Mouse (Mus musculus) heart, embryonic 13.5 days (tissue): ENCODE measurements around the gene H2-Q7. TPM values are rescaled to one million over a fixed set of nuclear protein-coding genes. Genes with fewer than 3 reads are reported as not detected.
"Not testable (repeated sequence)": the region's sequence is repeated elsewhere in the genome, so short reads cannot be mapped to it uniquely, and the experiment has no call there.

ENCODE experiments used
- ATAC-seq: fragments of 200-750 bp; cut with Nextera tagmentation; 2 replicates; pipeline ENCODE4 v1.8.0; 2017; ENCODE audit warnings: moderate TSS enrichment; ENCODE audit not compliant: insufficient number of reproducible peaks, low FRiP score, low TSS enrichment; ENCODE audit errors: extremely low read depth
- H3K27ac ChIP-seq: fragments of 300-500 bp; sonication (generic); replicated peaks from 2 replicates; pipeline ENCODE4 v1.5.1; 2015; ENCODE audit warnings: moderate library complexity, mild to moderate bottlenecking, inconsistent platforms
- H3K27me3 ChIP-seq: fragments of 300-500 bp; sonication (generic); replicated peaks from 2 replicates; pipeline ENCODE4 v1.6.1; 2015; ENCODE audit warnings: mild to moderate bottlenecking, inconsistent platforms
- H3K36me3 ChIP-seq: fragments of 300-500 bp; sonication (generic); 2 replicates; pipeline ENCODE4 v1.6.1; 2015; ENCODE audit warnings: mild to moderate bottlenecking, inconsistent platforms
- H3K4me1 ChIP-seq: fragments of 300-500 bp; sonication (generic); 2 replicates; pipeline ENCODE4 v1.6.1; 2015; ENCODE audit warnings: inconsistent platforms
- H3K4me2 ChIP-seq: fragments of 300-500 bp; sonication (generic); 2 replicates; pipeline ENCODE4 v1.6.1; 2015; ENCODE audit warnings: inconsistent platforms, mild to moderate bottlenecking, moderate library complexity
- H3K4me3 ChIP-seq: fragments of 300-500 bp; sonication (generic); 2 replicates; pipeline ENCODE4 v1.5.1; 2015; ENCODE audit warnings: moderate library complexity, mild to moderate bottlenecking, inconsistent platforms
- H3K9ac ChIP-seq: fragments of 300-500 bp; sonication (generic); 2 replicates; pipeline ENCODE4 v1.6.1; 2015; ENCODE audit warnings: inconsistent platforms, mild to moderate bottlenecking, moderate library complexity
- H3K9me3 ChIP-seq: fragments of 300-500 bp; sonication (generic); 2 replicates; pipeline ENCODE4 v1.6.1; 2016; ENCODE audit warnings: inconsistent platforms
- WGBS: fragments of 180-500 bp; shearing (Covaris S2); methylation state at CpG from one replicate; pipeline ENCODE4 v1.1.7; 2015; ENCODE audit warnings: mixed read lengths; 5-methylcytosine and 5-hydroxymethylcytosine counted together
- polyA plus RNA-seq: library from polyadenylated mRNA; unstranded; fragments of >200 nt; fragmentation: Nextera tagmentation; extraction: Ambion mirVana; gene quantifications from 2 replicates; pipeline ENCODE4 v1.2.1, GENCODE M21; 2015

Gene H2-Q7
- polyA plus RNA-seq, 1 experiment from 2014 or later = 1.2 TPM

- H3K4me3 ChIP-seq, H3K27ac ChIP-seq, H3K36me3 ChIP-seq, H3K9me3 ChIP-seq, H3K4me2 ChIP-seq, ATAC-seq, H3K9ac ChIP-seq: not testable (repeated sequence)
- Histone ChIP-seq H3K27me3 (peaks cover 70% of the 10 kb centered on the region), H3K4me1 (peaks cover 10% of the 10 kb centered on the region)
- 84% methylated on average over 5 of the region's 5 CpGs for WGBS
These were observed 16.6 kb upstream of the H2-Q7 start for GRCm38 (mm10) chr17:35422360-35422759.

- not testable (repeated sequence) for H3K4me2 ChIP-seq, ATAC-seq, H3K4me3 ChIP-seq, H3K36me3 ChIP-seq, H3K9me3 ChIP-seq, H3K27ac ChIP-seq, H3K9ac ChIP-seq
- Histone ChIP-seq H3K4me1 (peaks cover 10% of the 10 kb centered on the region), H3K27me3 (peaks cover 71% of the 10 kb centered on the region)
- 57% methylated on average over 3 of the region's 3 CpGs for WGBS
These were observed 15.7 kb upstream of the H2-Q7 start for GRCm38 (mm10) chr17:35423131-35423810.

GRCm38 (mm10) chr17:35424106-35424505, 14.8 kb upstream of the H2-Q7 start:
- not testable (repeated sequence) for ATAC-seq, H3K9me3 ChIP-seq, H3K27ac ChIP-seq, H3K4me3 ChIP-seq, H3K36me3 ChIP-seq, H3K9ac ChIP-seq, H3K4me2 ChIP-seq
- peaks cover 69% of the 10 kb centered on the region for H3K27me3 ChIP-seq
- WGBS = 67% methylated on average over 3 of the region's 3 CpGs
- H3K4me1 ChIP-seq = peaks cover 10% of the 10 kb centered on the region

- H3K4me3 ChIP-seq = peak within 1 kb of the TSS; percentile 42
- H3K36me3 ChIP-seq, H3K9me3 ChIP-seq, ATAC-seq, H3K27ac ChIP-seq: not testable (repeated sequence)
- peaks cover 69% of the 10 kb centered on the region for H3K27me3 ChIP-seq
- H3K9ac ChIP-seq = 0 out of 2 replicates have a peak within 1 kb of the TSS, but pooled peaks have one; percentile 4
- 2% methylated on average over 55 of the region's 66 CpGs for WGBS
- H3K4me1 ChIP-seq = peaks cover 10% of the 10 kb centered on the region
- peak within 1 kb of the TSS; percentile 64 for H3K4me2 ChIP-seq
These were observed 14.1 kb upstream of the H2-Q7 start, which contains the start of gene H2-Q6 for GRCm38 (mm10) chr17:35424624-35425416. TSS of gene H2-Q6 (plus strand) at chr17:35424850.

- H3K4me1 ChIP-seq = peaks cover 10% of the 10 kb centered on the region
- 10% methylated on average over 27 of the region's 28 CpGs for WGBS
- peak overlapping the region; percentile 42 for H3K4me3 ChIP-seq
- not testable (repeated sequence) for H3K9ac ChIP-seq, H3K9me3 ChIP-seq, H3K27ac ChIP-seq, H3K36me3 ChIP-seq, ATAC-seq
- peaks cover 65% of the 10 kb centered on the region for H3K27me3 ChIP-seq
- H3K4me2 ChIP-seq = peak overlapping the region; percentile 64
These were observed 13.5 kb upstream of the H2-Q7 start for GRCm38 (mm10) chr17:35425474-35425873.

GRCm38 (mm10) chr17:35428883-35429282, 10.1 kb upstream of the H2-Q7 start:
- not testable (repeated sequence) for H3K9ac ChIP-seq, H3K9me3 ChIP-seq, H3K4me3 ChIP-seq, ATAC-seq, H3K36me3 ChIP-seq, H3K4me2 ChIP-seq, H3K27ac ChIP-seq
- 65% methylated on average over 6 of the region's 6 CpGs for WGBS
- H3K4me1 ChIP-seq = peaks cover 10% of the 10 kb centered on the region
- H3K27me3 ChIP-seq = peaks cover 57% of the 10 kb centered on the region

GRCm38 (mm10) chr17:35430671-35431070, 8.3 kb upstream of the H2-Q7 start:
- ATAC-seq = not testable (repeated sequence)
- WGBS = 75% methylated on average over 6 of the region's 6 CpGs

GRCm38 (mm10) chr17:35432167-35432566, 6.8 kb upstream of the H2-Q7 start:
- 76% methylated on average over 3 of the region's 3 CpGs for WGBS
- H3K27me3 ChIP-seq = peaks cover 50% of the 10 kb centered on the region
- H3K4me2 ChIP-seq, H3K27ac ChIP-seq, H3K4me3 ChIP-seq, H3K9ac ChIP-seq, ATAC-seq, H3K9me3 ChIP-seq, H3K4me1 ChIP-seq, H3K36me3 ChIP-seq: not testable (repeated sequence)

More at GRCm38 (mm10) chr17:35430671-35431070, 8.3 kb upstream of the H2-Q7 start:
- H3K4me1 ChIP-seq, H3K27ac ChIP-seq, H3K9me3 ChIP-seq, H3K9ac ChIP-seq, H3K4me3 ChIP-seq, H3K36me3 ChIP-seq, H3K4me2 ChIP-seq: not testable (repeated sequence)
- H3K27me3 ChIP-seq = peaks cover 47% of the 10 kb centered on the region

GRCm38 (mm10) chr17:35434836-35435235, 4.1 kb upstream of the H2-Q7 start:
- H3K27ac ChIP-seq, H3K36me3 ChIP-seq, H3K4me3 ChIP-seq, ATAC-seq, H3K4me2 ChIP-seq, H3K4me1 ChIP-seq, H3K9ac ChIP-seq, H3K9me3 ChIP-seq: not testable (repeated sequence)
- 8% methylated on average over 8 of the region's 8 CpGs for WGBS
- H3K27me3 ChIP-seq = peaks cover 57% of the 10 kb centered on the region

- H3K36me3 ChIP-seq, H3K27ac ChIP-seq, H3K9me3 ChIP-seq, ATAC-seq, H3K4me2 ChIP-seq, H3K9ac ChIP-seq, H3K4me3 ChIP-seq, H3K4me1 ChIP-seq: not testable (repeated sequence)
- H3K27me3 ChIP-seq = peaks cover 62% of the 10 kb centered on the region
- WGBS = 69% methylated on average over 3 of the region's 3 CpGs
These were observed 3.4 kb upstream of the H2-Q7 start for GRCm38 (mm10) chr17:35435577-35435976.

GRCm38 (mm10) chr17:35437386-35437936, 1.5 kb upstream of the H2-Q7 start:
- H3K4me2 ChIP-seq, H3K9ac ChIP-seq, ATAC-seq, H3K36me3 ChIP-seq, H3K4me1 ChIP-seq, H3K4me3 ChIP-seq, H3K9me3 ChIP-seq, H3K27ac ChIP-seq: not testable (repeated sequence)
- 45% methylated on average over 1 of the region's 1 CpGs for WGBS
- peaks cover 51% of the 10 kb centered on the region for H3K27me3 ChIP-seq
